ENCODE assay signal across 17 mouse cellular contexts in the genomic region with DNA sequence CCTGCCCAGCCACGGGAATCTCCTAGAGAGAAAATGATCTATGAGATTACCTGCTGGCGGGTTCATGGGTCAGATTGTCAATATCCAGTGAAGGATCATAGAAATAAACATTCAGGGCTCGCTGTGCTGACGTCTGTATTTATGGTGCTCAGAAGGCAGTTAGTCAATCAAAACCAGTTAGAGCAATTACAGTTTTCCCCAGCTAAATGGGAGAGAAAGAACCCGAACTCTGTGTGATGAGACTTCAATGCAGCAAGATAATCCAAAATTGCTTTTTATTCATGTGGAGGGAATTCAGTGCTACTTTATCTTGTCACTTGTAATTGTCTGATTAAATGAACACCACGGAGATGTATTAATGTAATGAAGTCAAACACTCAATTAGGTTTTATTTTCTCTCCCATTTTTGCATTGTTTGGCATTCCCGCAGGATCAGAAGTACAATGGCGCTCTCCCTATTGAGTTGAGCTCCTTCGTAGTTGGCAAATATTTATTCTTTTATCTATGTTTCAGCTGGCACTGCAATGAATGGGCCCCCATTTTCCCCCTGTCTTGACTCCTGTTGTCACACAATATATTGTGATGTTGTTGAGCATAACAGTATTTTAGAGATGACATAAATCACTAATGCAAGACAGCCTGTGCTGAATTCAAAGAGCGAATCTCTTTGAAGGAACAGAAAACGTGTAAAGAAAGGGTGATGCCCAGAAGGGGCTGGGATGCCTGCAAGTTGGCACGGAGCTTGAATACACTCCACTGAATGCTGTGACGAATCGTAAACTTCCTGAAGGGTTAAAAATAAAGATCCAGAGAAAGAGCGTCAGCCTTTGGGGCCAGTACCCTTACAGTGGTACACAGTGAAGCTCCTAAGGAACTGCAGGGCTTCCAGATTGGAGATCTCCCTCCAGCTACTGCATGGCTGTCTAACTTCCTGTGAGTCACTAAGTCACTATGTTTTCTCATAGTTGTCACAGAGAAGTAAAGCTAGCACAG.
DNase-seq lines count a peak whose midpoint lies in the region; ATAC-seq and TF ChIP-seq lines count a peak whose summit lies in the region.
"Had no signal": no experiment of that assay in that cellular context is flagged by ENCODE, and none has a peak within 500 bp of the region (broad histone marks: within the 10 kb centered on the region; RNA-seq: fewer than 3 reads in every experiment).

No protein-coding gene starts in this region.

- no peak overlapping the region for H3K9ac ChIP-seq in hindbrain, embryonic 13.5 days
- no peak overlapping the region for H3K9ac ChIP-seq in midbrain, postnatal 0 days (replicated peaks; ENCODE audit: low read length, poor library complexity, severe bottlenecking)
- H3K9ac ChIP-seq: limb, embryonic 12.5 days; liver, embryonic 12.5 days; lung, embryonic 15.5 days had no signal

- 39% methylated on average over 15 of the region's 15 CpGs for WGBS in hindbrain, embryonic 13.5 days
- WGBS in midbrain, postnatal 0 days: 40% methylated on average over 15 of the region's 15 CpGs

- no peak overlapping the region for H3K4me2 ChIP-seq in hindbrain, embryonic 13.5 days
- H3K4me2 ChIP-seq in midbrain, postnatal 0 days (ENCODE audit: low read depth, low read length, poor library complexity, severe bottlenecking): no peak overlapping the region
- H3K4me2 ChIP-seq: limb, embryonic 12.5 days; liver, embryonic 12.5 days; lung, embryonic 15.5 days had no signal

- no peak for TF ChIP-seq CTCF in brain, embryonic 14.5 days (IDR thresholded peaks at IDR 0.05; ENCODE audit: borderline replicate concordance, extremely low read depth, insufficient read depth, insufficient read length)
- no peak for TF ChIP-seq CTCF in midbrain, postnatal 0 days (IDR thresholded peaks at IDR 0.05)

- H3K27ac ChIP-seq in hindbrain, embryonic 13.5 days: peak overlapping the region; percentile 20; the same call in 1 of the 2 replicates
- H3K27ac ChIP-seq in midbrain, postnatal 0 days (ENCODE audit: low read depth, low read length): no peak overlapping the region
- H3K27ac ChIP-seq: embryonic facial prominence, embryonic 10.5 days; limb, embryonic 12.5 days; liver, embryonic 12.5 days; lung, embryonic 15.5 days had no signal

- no peaks in the 10 kb centered on the region for H3K9me3 ChIP-seq in hindbrain, embryonic 13.5 days
- H3K9me3 ChIP-seq in midbrain, postnatal 0 days (ENCODE audit: low read length): no peaks in the 10 kb centered on the region
- H3K9me3 ChIP-seq: embryonic facial prominence, embryonic 10.5 days; limb, embryonic 12.5 days; lung, embryonic 15.5 days had no signal

- H3K4me1 ChIP-seq in hindbrain, embryonic 13.5 days (replicated peaks): peaks cover 11% of the 10 kb centered on the region
- H3K4me1 ChIP-seq in midbrain, postnatal 0 days (ENCODE audit: insufficient read depth, low read length): no peaks in the 10 kb centered on the region
- H3K4me1 ChIP-seq: embryonic facial prominence, embryonic 10.5 days; limb, embryonic 12.5 days; liver, embryonic 12.5 days; lung, embryonic 15.5 days had no signal

- H3K27me3 ChIP-seq in hindbrain, embryonic 13.5 days: no peaks in the 10 kb centered on the region
- no peaks in the 10 kb centered on the region for H3K27me3 ChIP-seq in midbrain, postnatal 0 days (ENCODE audit: insufficient read depth, low read length)
- H3K27me3 ChIP-seq: limb, embryonic 12.5 days; liver, embryonic 12.5 days; lung, embryonic 15.5 days had no signal

- peak; percentile 46; the same call in 1 of the 2 replicates for ATAC-seq in hindbrain, embryonic 13.5 days (ENCODE audit: low FRiP score)
- no peak for ATAC-seq in midbrain, postnatal 0 days (ENCODE audit: low FRiP score)
- ATAC-seq: intestine, postnatal 0 days; liver, embryonic 12.5 days had no signal

- peak; percentile 14 for DNase-seq in heart, adult 11 months
- no peak for DNase-seq in heart, adult 8-10 months (ENCODE audit: low spot score)
- DNase-seq in brain, embryonic 14.5 days (ENCODE audit: low read depth): peak; percentile 69
- DNase-seq in midbrain, postnatal 0 days (ENCODE audit: low spot score): peak; percentile 28
- DNase-seq in thymus, postnatal 10 days (ENCODE audit: low spot score in 2 of 2): no peak
- DNase-seq in kidney, postnatal 10 days: no peak
- DNase-seq: cerebellum, adult 2 months; gastrocnemius, postnatal 14 days; retina, postnatal 1 day; right cerebral cortex, postnatal 4 days; thymus, adult 2 months had no signal

- no peaks in the 10 kb centered on the region for H3K36me3 ChIP-seq in hindbrain, embryonic 13.5 days
- no peaks in the 10 kb centered on the region for H3K36me3 ChIP-seq in midbrain, postnatal 0 days (ENCODE audit: insufficient read depth, low read length)
- H3K36me3 ChIP-seq: embryonic facial prominence, embryonic 10.5 days; limb, embryonic 12.5 days; liver, embryonic 12.5 days; lung, embryonic 15.5 days had no signal

- TF ChIP-seq POLR2A in brain, embryonic 14.5 days (IDR thresholded peaks at IDR 0.05; ENCODE audit: borderline replicate concordance, extremely low read depth, insufficient read depth, insufficient read length, poor library complexity, severe bottlenecking): no peak

- no peak overlapping the region for H3K4me3 ChIP-seq in hindbrain, embryonic 13.5 days
- H3K4me3 ChIP-seq in midbrain, postnatal 0 days (ENCODE audit: low read depth, low read length): no peak overlapping the region
- H3K4me3 ChIP-seq: embryonic facial prominence, embryonic 10.5 days; limb, embryonic 12.5 days; liver, embryonic 12.5 days; lung, embryonic 15.5 days had no signal

Comparison
In these comparisons a context has a peak if more than half of its experiments do, and no peak if none do; other contexts are left out.
1. DNase-seq: peak in heart, adult 11 months (single experiment), brain, embryonic 14.5 days (single experiment) and midbrain, postnatal 0 days (single experiment); none in heart, adult 8-10 months (single experiment), thymus, postnatal 10 days (0 of 2) and kidney, postnatal 10 days (single experiment).